Mouse (Mus musculus): ENCODE data around the gene Abcc4. TPM values are rescaled to one million over a fixed set of nuclear protein-coding genes. Genes with fewer than 3 reads are reported as not detected.

Abcc4 gene
- 1 to 10 TPM; 8.0 to 8.9 TPM for polyA plus RNA-seq (2017; shearing (Covaris generic))

GRCm38 (mm10) chr14:118705808-118706731, at the start of gene Abcc4:
Gene Abcc4 (minus strand): TSS chr14:118706219.
- peak; percentile 84 for ATAC-seq

GRCm38 (mm10) chr14:118751193-118751753, 45.3 kb upstream of the Abcc4 start:
- ATAC-seq: no peak

DNA sequence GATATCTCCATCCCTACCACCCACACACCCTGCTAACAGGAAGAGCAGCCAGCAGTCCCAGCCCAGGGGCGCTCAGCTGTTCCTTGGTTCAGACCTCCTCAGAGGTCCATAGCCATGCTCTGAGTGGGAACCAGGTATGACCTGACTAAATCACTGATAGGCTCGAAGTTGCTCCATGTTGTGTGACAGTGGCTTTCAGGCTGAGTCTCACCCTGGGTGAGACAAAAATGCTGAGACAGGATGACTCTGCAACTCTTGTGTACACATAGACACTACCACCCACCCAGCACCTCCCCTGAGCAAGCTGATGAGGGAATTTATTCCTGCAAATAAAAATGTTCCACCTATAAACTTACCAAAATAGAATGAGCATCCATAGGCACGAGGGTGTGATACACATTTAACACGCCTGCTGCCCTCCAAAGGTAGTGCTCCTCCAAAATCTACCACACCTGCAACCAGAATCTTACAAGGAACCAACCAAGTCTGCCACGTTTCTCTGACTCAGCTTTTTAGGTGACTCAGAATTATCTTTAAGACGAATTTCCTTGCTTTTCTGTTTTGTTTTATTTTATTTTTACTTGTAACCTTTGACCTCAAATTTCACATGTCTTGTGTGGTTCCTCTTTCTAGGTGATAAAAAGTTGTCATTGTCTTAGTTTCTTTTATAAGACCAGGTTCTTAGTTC, 44.6 kb upstream of the Abcc4 start:
- no peak for ATAC-seq

- ATAC-seq: no peak
These were observed 43.7 kb upstream of the Abcc4 start for GRCm38 (mm10) chr14:118749715-118750114.

GRCm38 (mm10) chr14:118749068-118749467, 43.0 kb upstream of the Abcc4 start:
- no peak for ATAC-seq

GRCm38 (mm10) chr14:118742862-118743261, 36.8 kb upstream of the Abcc4 start:
- no peak for ATAC-seq

DNA sequence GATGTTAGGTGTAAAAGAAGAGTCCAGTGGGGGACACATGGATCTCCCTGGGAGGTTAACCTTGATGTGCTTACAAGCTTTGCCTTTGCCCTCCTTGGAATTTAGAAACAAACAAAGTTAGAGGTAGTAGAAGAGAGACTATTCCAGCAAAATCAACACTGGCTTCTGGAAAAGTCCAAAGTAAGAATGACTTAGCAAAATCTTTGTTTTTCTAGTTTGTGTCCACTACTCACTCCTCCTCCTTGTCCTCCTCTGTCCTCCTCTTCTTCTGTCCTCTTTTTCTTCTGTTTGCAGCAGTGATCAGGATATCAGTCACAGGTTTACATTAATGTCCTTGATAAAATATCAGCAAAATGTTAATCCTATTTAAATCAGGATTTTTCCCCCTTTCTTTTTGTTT, 35.8 kb upstream of the Abcc4 start:
- no peak for ATAC-seq

DNA sequence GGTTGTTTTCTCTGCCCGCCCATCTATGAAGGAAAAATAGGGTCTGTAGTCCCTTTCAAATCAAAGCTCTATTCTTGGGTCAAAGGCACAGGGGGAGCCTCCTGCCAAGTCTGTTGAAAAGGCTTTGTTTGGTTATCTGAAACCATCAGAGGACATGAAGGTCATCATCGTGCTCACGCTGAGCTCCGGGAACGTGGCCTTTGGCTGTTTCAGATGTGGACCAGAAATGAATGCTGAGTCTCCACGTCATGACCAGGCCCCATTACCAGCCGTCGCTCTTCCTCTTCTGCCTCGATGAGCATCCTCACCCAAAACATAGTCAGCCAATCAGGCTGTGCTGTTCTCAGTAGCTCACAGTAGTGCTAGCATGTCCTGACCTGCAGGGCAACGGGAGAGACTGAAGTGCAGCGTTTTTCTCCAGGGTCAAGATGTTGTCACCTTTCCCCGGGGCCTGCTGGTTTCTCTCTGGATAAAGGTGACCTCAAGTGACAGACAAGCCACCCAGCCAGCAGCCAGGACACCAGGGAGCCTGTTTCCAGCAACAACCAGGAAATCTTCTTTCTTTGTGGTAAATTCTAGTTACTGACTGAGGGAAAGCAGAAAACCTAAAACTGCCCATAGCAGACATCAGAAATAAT, 31.4 kb upstream of the Abcc4 start:
- ATAC-seq: no peak

DNA sequence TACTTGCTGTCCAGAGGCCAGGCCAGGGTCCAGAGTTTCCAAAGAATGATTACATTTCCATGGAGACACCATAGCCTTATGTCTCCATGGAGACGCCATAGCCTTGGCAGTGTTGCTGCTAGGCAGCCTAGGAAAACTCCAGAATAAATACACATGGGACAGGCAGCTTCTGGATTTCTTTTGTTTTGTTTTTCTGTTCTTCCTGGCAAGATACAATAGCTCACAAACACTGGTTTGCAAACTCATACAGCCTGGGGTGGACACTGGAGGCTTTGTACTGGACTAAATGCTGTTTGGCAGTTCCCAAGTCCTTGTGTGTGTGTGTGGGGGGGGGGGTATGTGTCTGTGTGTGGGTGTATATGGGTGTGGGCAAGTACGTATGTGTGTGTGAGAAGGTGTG, 29.1 kb upstream of the Abcc4 start:
- no peak for ATAC-seq

- no peak for ATAC-seq
These were observed 27.1 kb upstream of the Abcc4 start for GRCm38 (mm10) chr14:118733146-118733545.

- no peak for ATAC-seq
These were observed 24.6 kb upstream of the Abcc4 start for GRCm38 (mm10) chr14:118730631-118731030.

- ATAC-seq: no peak
These were observed 19.4 kb upstream of the Abcc4 start for GRCm38 (mm10) chr14:118725467-118725866.

- ATAC-seq: no peak
These were observed 18.1 kb upstream of the Abcc4 start for GRCm38 (mm10) chr14:118723920-118724693.

DNA sequence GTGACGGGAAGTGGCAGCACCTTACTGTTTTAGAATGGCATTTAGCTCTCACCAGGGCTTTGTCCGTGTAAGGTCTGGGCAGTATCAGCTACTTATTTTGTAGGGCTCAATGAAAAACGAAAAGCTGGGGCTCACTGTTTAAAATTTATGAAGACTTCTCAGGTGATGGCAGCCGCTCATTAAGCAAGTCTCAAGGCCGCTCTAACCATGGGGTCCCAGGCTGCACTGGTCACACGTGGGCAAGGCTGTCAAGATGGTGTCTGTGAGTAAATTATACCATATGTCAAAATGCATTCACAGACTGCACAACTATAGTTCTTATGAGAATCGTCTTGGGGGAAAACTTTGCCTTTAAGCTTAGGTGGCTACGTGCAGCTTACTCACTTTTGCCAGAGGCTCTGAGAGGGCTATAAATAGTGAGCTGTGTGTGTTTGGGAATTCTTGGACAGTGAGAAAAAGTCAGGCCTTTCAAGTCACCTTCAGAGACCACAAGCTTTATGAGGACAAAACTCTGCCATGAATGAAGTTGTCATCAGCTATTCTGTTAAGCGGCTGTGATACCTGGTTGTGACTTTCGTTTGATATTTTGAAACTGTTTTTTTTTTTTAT, 13.7 kb upstream of the Abcc4 start:
- ATAC-seq: no peak

- ATAC-seq: no peak
These were observed 12.6 kb upstream of the Abcc4 start for GRCm38 (mm10) chr14:118718576-118718975.

- no peak for ATAC-seq
These were observed 10.6 kb upstream of the Abcc4 start for GRCm38 (mm10) chr14:118716372-118717312.

DNA sequence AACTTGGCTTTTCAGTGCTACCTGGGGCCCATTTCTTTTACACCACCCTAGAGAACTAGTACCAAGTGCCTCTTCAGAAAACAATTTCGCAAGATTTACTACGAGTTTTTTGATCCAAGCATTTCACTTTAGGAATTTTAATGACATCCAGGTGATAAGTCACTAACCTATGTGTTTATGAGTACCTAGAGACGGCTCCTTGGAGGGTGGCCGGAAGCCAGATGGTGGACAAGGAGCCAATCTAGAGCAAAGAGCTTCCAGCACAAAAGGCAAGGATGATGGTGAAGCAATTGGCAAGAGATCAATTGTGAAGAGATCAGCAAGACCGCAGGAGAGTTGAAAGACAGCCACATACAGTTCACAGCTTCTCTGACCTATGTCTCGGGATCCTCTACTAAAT, 8.7 kb upstream of the Abcc4 start:
- ATAC-seq: no peak

DNA sequence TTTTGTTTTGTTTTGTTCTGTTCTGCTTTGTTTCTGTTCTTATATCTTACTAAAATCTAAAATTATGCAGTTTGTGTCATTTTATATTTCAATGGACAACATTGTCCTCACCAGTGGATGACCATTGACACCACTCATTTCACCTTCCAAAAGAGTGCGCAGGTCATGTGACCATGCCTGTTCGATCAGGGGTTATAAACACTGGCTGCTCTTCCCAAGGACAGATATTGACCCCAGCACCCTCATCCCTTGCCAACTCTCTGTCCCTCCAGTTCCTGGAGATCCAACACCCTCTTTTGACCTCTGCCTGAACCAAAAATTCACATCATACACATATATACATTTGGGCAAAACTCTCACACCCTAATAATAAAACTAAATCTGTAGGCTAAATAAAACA, 8.3 kb upstream of the Abcc4 start:
- ATAC-seq: no peak

DNA sequence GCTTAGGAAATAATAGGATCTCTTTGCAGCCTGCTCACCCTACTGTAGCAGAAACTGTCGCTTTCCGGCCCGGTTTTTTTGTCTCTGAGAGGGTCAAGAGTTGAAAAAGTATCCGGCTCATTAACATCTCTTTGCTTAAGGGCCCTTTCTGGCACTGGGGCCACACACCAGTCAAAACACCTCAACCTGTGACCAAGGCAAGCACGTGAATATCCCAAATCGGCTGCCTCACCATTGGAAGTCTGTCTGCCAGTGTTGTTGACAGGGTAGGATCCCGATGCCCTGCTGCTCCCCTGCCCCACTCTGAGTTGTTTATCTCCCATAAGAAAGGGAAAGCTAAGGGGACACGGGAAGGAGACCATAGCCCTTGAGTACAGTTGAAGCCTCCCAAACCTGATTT, 7.8 kb upstream of the Abcc4 start:
- no peak for ATAC-seq

GRCm38 (mm10) chr14:118713408-118713807, 7.4 kb upstream of the Abcc4 start:
- ATAC-seq: no peak

GRCm38 (mm10) chr14:118712889-118713288, 6.9 kb upstream of the Abcc4 start:
- no peak for ATAC-seq

Measured in CD4-positive, CD25-positive, alpha-beta regulatory T cell, adult 4 months (primary cell).